Mouse (Mus musculus): ENCODE data around the gene Dpysl5. TPM values are rescaled to one million over a fixed set of nuclear protein-coding genes. Genes with fewer than 3 reads are reported as not detected.
"Not testable (repeated sequence)": the region's sequence is repeated elsewhere in the genome, so short reads cannot be mapped to it uniquely, and the experiment has no call there.

Dpysl5 gene
- total RNA-seq (2021), result 10 to 100 TPM; 18.2 to 20.6 TPM
- long read RNA-seq, experiment 1, full-length matches to known transcripts, result 4 of 9 reads
- long read RNA-seq, experiment 1, partial matches to known transcripts, result 0 of 9 reads
- long read RNA-seq, experiment 1, other reads (novel, unspliced or antisense), result 5 of 9 reads
- long read RNA-seq, experiment 2, partial matches to known transcripts, result 0 of 5 reads
- long read RNA-seq, experiment 2, other reads (novel, unspliced or antisense), result 5 of 5 reads

- peak; percentile 65 to 66 for DNase-seq (ENCODE audit: low spot score in 2 of 2)
These were observed at the start of gene Dpysl5 for GRCm38 (mm10) chr5:30711147-30712001. Gene Dpysl5 (plus strand): TSS chr5:30711564.

DNA sequence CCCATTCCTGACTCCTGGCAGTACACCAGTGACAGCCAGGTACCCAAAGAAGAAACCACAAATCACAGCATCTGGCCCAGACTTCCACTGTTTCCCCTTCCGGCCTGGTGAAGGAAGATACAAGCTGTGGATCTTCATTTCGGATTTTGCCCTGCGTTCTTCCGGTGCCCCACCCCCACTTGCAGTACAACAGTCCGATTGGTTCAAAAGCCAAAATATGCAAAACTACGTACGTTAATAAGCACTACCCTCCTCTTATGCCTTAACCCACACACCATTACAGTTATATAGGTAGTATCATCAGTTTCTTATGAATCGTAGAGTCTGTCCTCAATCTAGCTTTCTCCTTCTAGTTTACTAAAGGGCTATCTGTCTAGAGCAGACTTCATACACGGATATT is 46.0 kb upstream of the Dpysl5 start:
- no peak for DNase-seq (ENCODE audit: low spot score in 2 of 2)

GRCm38 (mm10) chr5:30665968-30666367 is 45.4 kb upstream of the Dpysl5 start:
- peak; percentile 58 for DNase-seq (ENCODE audit: low spot score in 2 of 2)

DNA sequence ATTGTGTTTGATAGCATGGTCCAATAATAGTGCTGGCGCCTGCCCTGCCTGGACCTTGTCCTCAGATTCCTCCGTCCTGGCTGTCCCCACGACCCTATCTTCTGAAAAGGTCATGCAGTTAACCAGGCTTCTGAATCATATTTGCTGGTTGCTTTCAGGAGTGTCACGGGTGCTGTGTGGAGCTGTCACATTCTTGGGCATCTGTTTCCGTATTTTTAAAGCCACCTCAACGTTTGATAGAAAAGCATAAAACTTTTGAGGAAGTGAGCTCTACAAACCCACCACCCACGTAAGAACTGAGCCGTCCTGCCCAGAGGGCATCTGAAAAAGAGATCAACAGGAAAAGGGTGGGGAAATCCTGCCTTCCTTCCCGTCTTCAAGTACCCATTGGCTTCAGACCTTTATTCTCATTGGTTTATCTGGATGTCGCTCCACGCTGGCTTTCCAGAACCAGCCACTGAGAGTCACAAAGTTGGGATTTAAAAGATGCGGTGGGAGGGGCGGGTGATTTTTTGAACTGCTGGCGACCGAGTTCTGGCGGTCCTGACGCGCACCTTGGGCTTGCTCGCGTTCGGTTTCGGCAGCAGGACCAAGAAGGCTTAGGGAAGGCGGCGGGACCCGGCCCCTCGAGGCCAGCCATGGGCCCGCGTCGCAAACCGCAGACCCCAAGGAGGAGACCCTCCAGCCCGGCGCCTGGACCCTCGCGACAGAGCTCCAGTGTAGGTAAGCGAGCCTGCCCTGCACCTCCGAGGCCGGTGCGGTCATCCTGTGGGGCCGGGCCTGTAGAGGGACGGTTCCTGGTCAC is 44.8 kb upstream of the Dpysl5 start, which contains the start of gene Cenpa:
Gene Cenpa, plus strand, starts transcription at position 387 of the 805 bp plus-strand sequence.
- DNase-seq (ENCODE audit: low spot score in 2 of 2), result peak; percentile 84 to 89

DNA sequence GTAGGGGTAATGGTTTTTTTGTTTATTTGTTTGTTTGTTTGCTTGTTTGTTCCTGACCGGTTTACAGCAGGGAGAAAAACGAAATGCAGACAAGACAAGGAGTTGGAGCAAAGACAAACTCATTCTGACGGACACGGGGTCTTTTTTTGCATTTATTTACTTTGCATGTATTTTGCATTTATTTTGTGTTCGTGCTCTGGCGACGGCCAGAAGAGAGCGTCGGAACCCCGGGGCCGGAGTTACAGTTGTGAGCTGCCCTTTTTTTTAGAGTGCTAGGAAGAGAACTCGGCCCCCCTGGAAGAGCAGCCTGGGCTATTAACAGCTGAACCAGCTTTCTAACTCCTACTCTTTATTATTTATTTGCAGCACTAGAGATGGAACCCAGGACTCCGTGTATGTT is 44.1 kb upstream of the Dpysl5 start:
- DNase-seq (ENCODE audit: low spot score in 2 of 2), result no peak

DNA sequence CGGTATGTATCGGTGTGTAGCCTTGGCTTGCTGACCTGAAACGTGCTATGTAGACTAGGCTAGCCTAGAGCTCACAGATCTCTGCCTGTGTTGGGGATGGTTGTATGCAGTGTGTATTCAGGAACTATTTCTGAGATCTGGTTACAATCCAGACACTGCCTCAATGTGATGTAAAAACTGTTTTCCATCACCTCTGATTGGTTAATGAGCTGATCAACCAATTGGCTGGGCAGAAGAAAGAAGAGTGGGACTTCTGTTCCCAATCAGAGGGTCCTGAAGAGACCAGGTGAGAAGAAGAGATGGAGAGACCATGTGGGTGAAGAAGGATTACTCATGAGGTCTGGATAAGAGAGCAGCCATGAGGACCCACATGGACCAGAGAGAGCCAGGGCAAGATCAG is 43.7 kb upstream of the Dpysl5 start:
- no peak for DNase-seq (ENCODE audit: low spot score in 2 of 2)

DNA sequence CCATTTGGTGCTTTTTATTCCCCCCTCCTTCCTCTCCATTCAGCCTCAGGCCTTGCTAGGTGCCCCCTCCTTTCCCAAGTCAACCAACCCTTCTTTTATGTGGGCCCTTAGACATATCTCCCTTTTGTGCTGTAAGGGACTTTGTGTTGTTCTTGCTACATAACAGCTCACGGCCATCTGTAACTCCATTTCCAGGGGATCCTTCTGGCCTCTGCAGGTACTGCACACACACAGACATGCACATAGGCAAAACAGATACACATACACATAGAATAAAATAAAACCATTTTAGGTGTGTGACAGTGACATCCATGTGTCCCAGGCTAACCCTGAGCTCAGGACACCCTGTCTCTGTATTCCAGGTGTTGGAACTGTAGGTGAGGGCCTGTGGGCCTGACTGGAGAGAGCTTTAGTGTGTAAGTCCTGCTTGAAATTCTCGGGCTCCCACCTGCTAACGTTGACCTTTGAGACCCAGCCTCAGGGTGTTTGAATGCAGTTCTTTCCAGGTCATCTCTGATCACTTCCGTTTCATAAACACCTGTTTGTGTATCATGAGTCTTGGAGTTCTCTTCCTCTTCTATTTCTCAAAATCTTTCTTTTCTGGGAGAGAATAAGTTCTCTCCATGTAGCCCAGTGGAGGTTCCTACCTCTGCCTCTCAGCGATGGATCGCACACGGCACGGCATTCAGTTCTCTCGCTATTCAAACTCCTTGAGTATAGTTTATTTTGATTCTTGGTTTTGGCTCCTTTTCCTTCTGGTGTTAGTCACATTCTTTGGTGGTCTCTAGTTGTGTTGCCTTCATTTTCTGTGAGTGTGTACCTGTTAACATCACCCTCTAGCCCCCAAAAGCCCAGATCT is 42.5 kb upstream of the Dpysl5 start:
- DNase-seq (ENCODE audit: low spot score in 2 of 2), result no peak

GRCm38 (mm10) chr5:30669496-30669830 is 41.9 kb upstream of the Dpysl5 start:
- no peak for DNase-seq (ENCODE audit: low spot score in 2 of 2)

GRCm38 (mm10) chr5:30670091-30670490 is 41.3 kb upstream of the Dpysl5 start:
- no peak for DNase-seq (ENCODE audit: low spot score in 2 of 2)

DNA sequence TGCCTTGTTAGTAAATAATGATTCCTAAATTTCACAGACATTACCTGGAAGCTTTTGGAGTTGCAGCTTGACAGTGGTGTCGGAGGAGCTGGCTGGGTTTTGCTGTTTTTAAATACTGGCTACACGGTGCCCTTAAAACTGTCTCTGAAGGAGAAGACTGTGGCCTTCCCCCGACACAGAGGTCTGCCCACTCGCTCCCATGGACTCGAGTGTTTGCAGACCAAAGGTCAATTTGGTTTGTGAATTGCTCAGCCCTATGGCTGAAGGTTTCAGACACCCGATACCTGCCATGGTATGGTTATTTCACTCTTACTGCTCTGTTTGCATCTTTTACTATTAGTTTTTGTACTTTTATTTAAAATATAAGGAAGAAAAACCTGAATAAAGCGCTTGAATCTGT is 37.4 kb upstream of the Dpysl5 start:
- no peak for DNase-seq (ENCODE audit: low spot score in 2 of 2)

DNA sequence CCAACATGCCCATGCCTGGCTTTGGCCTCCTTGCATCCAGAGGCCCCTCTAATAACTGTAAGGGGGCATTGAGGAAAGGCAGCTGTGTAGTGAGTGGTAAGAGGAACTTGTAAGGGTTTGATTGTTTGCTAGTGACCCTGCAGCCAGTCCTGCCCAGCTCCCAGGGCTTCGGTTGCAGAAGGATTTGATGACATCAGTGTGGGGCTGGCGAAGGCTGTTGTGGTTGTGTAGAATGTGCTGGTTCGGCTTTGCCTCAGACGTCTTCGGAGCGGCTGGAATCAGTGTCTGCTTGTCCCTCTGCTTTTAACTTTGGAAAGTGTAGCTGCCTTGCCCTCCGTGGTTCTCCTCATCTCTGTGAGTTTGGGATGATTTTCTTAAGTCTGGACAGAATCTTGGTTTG is 34.6 kb upstream of the Dpysl5 start:
- no peak for DNase-seq (ENCODE audit: low spot score in 2 of 2)

GRCm38 (mm10) chr5:30678069-30678468 is 33.3 kb upstream of the Dpysl5 start:
- not testable (repeated sequence) for DNase-seq (ENCODE audit: low spot score in 2 of 2)

DNA sequence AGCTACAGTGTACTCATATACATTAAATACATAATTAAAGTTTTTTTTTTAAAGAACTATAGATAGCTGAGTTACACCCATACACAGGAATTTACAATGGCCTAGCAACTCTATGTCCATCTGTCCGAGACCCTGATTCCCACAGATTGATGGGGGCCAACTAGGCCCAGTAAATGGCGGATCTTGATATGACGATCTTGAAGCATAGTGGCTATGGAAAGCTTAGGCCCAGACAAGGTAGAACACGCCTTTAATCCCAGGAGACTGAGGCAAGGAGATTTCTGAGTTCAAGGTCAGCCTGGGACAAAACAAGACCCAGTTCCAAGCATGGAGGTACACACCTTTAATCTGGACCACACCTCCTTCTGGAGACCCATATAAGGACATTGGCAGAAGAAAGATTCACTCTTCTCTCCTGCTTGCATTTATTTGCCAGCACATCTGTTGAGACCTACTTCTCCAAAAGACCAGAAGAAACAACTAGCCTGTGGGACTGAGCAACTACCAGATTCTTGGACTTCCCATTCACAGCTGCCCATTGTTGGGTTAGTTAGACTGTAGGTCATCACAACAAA is 32.6 kb upstream of the Dpysl5 start:
- DNase-seq (ENCODE audit: low spot score in 2 of 2), result no peak

GRCm38 (mm10) chr5:30679593-30679992 is 31.8 kb upstream of the Dpysl5 start:
- no peak for DNase-seq (ENCODE audit: low spot score in 2 of 2)

- no peak for DNase-seq (ENCODE audit: low spot score in 2 of 2)
These were observed 29.4 kb upstream of the Dpysl5 start for GRCm38 (mm10) chr5:30681970-30682369.

DNA sequence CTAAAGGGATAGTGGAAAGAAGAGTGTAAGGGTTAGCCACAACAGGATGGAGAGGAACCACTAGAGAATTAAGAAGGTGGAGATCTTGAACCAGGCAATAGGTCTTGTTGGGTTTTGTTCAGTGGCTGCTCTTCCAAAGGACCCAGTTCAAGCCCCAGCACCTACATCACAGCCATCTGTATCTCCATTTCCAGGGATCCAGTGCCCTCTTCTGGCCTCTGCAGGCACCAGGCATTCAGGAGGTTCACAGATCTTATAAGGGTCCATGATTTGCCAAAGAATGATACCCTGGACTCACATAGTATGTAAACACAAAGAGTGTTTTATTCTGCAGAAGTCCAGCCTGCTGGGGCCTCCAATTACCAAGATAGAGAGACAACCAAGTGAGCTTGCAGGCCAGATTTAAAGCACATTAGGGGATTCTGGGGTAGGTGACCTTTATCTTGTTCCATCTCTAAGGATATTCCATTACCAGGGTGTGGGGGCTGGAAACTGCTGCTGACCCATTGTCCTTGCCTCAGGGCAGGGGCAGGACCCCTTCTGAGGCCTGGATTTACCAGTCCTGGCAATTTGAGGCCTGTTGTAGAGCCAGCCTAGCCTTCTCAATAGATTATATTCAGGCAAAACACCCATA is 28.3 kb upstream of the Dpysl5 start:
- DNase-seq (ENCODE audit: low spot score in 2 of 2), result no peak

DNA sequence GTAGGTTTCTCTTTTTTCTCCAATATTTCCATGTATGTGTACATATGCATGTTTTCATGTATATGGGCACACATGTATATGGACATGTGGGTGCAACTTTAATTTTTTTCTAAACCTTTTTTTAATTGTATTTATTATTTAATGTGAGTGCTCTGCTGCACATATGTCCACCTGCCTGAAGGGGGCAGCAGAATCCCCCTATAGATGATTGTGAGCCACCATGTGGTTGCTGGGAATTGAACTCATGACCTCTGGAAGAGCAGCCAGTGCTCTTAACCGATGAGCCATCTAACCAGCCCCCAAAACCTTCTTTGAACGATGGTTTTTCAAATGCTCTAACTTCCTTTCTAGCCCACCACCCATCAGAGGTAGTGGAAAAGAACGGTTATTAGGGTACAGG is 27.4 kb upstream of the Dpysl5 start:
- DNase-seq (ENCODE audit: low spot score in 2 of 2), result no peak

DNA sequence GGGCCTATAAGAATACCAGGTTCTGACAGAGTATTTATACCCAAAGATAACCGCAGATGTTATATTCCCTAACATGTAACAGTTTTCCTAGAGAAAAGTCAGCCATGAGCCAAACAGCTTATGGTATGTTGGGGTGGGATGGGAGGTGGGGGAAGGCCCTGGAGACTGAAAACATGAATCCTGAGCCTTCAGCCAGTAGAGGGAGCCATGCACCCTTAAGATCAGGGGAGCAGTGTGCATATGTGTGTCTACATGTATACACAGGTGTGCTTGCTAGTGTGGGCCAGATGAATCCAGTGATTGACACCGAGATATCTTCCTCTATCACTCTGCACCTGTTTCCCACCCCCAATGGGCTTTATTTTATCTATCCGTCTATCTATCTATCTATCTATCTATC is 24.6 kb upstream of the Dpysl5 start:
- peak in 1 of 2 experiments; percentile 41 for DNase-seq (ENCODE audit: low spot score in 2 of 2)

DNA sequence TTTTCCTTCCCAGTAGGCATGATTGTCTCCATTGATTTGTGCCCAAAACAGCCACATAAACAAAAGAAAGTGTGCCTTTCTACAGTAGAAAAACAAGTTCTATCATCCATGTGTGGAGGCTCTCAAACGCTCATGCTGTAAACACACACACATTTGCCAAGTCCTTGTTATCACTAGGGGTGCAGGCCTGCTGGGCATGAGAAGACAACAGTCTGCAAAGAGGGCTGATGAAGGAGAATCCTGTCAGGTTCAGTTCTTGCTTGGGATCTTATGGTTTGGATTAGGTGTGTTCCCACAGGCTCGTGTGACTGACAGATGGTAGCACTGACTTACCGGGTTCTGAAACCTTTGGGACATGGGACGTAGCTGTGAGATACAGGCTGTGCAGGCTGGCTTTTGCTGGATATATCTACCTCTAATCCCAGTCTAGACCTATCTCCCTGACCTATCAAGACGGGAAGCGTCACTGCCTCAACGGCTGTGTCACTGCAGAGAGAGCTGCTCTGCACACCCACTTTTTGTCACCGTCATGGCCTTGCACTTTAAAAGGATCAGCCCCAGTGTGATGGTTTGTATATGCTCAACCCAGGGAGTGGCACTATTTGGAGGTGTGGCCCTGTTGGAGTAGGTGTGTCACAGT is 10.9 kb upstream of the Dpysl5 start:
- DNase-seq (ENCODE audit: low spot score in 2 of 2), result no peak

GRCm38 (mm10) chr5:30701373-30701772 is 10.0 kb upstream of the Dpysl5 start:
- DNase-seq (ENCODE audit: low spot score in 2 of 2), result not testable (repeated sequence)

All from left cerebral cortex, adult 18-20 months (tissue).